Mouse (Mus musculus): Measurements from ENCODE around the gene Aknad1. TPM values are rescaled to one million over a fixed set of nuclear protein-coding genes. Genes with fewer than 3 reads are reported as not detected.
A peak's percentile ranks its signal among the peaks of the same experiment; 100 is the strongest.

The Aknad1 gene
- polyA plus RNA-seq, 1 experiment, result not detected

DNA sequence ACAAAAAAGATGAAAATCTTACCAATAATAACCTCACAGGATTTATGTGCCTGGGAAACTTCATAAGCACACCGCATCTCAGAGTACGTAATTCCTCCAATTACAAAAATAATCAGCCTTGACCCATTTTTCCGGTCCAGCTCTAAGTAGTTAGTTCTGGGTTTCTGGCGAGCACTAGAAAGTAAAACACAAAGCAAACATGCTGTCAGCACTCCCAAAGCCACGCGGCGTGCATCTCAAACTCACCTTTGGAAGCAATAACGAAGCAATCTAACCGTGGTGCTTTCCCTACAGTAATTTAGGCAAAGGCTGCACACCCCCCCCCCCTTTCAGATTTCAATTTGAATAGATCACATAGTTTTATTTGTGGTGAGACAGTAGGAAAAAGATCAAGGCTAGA, 55.3 kb downstream of the Aknad1 start:
- no peak overlapping the region for H3K4me3 ChIP-seq (ENCODE audit: insufficient read depth, low read length)
- no peak for TF ChIP-seq POLR2A (IDR thresholded peaks at IDR 0.05; ENCODE audit: borderline replicate concordance, low read depth, low read length)
- no peak for TF ChIP-seq CTCF (IDR thresholded peaks at IDR 0.05; ENCODE audit: low read depth, low read length)
- no peak overlapping the region for H3K27ac ChIP-seq (ENCODE audit: insufficient read depth, low read depth, low read length)
- H3K4me1 ChIP-seq (ENCODE audit: control insufficient read depth, insufficient read depth, low read length), result peaks cover 23% of the 10 kb centered on the region

DNA sequence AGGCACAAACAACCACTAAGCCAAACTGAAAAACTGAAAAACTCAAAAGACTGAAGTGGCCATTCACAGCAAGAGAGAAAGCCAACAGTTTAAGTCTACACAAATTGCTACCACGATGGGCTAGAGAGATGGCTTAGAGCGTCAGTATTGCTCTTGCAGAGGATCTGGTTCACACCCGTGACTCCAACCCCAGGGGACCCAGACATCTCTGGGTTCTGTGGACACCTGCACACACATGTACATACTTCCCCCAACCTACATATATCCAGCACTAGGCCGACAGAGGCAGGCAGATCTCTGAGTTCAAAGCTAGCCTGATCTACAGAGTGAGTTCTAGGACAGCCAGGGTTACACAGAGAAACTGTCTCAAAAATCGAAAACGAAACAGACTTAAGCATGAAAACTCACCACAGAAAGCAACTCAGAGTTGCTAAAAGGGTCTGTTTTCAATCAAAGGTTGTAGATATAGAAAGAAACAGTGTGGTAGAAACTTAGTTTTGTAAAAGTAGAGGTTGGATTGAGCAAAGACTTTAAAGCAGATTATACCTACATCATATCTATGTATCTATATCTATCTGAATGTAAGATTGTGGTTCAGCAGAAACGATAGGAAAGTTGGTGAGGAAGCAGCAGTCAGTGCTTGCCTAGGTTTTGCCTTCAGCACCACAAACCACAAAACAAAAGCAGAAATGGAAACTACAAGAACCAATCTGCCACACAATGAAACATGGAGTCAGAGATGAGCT, 56.3 kb downstream of the Aknad1 start:
- H3K4me1 ChIP-seq (ENCODE audit: control insufficient read depth, insufficient read depth, low read length), result peaks cover 23% of the 10 kb centered on the region
- H3K4me3 ChIP-seq (ENCODE audit: insufficient read depth, low read length), result no peak overlapping the region
- TF ChIP-seq POLR2A (IDR thresholded peaks at IDR 0.05; ENCODE audit: borderline replicate concordance, low read depth, low read length) (no peak), CTCF (IDR thresholded peaks at IDR 0.05; ENCODE audit: low read depth, low read length) (no peak)
- 0 out of 2 replicates have a peak overlapping the region, but pooled peaks have one; percentile 1 for H3K27ac ChIP-seq (ENCODE audit: insufficient read depth, low read depth, low read length)

DNA sequence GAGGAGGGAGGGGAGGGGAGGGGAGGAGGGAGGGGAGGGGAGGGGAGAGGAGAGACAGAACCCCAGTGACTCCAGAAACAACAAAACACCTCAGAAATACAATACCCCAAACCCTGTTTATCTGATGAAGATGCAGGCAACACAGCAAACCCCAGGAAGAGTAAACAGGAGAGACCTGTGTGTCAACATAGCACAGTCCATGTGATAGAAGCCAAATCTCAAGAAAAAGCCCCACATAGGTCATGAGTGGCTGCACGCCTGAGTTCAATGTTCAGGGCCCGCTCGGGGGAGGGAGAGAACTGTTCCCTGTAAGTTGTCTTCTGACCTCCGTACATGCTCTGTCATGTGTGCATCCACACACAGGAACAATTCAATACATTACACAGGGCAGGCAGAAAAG, 56.9 kb downstream of the Aknad1 start:
- H3K27ac ChIP-seq (ENCODE audit: insufficient read depth, low read depth, low read length), result 0 out of 2 replicates have a peak overlapping the region, but pooled peaks have one; percentile 30

DNA sequence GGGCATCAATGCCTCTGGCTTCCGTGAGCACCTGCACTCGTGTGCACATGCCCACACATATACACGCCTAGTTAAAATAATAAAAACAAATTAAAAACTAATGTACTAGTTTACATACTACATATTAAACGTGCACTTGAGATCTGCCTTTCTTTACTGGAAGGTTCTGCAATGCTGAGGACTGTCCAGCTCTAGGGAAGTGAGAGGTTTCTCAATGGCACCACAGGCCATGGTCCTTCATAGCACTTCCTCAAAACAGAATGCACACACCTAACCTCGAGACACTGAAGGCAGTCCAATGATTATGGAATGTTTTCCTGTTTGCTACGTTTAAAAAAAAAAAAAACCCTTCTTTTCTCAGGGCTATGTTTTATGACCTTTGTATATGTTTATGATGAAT, 58.3 kb downstream of the Aknad1 start:
- H3K4me3 ChIP-seq (ENCODE audit: insufficient read depth, low read length), result no peak overlapping the region
- TF ChIP-seq CTCF (IDR thresholded peaks at IDR 0.05; ENCODE audit: low read depth, low read length) (no peak), POLR2A (IDR thresholded peaks at IDR 0.05; ENCODE audit: borderline replicate concordance, low read depth, low read length) (no peak)
- peaks cover 23% of the 10 kb centered on the region for H3K4me1 ChIP-seq (ENCODE audit: control insufficient read depth, insufficient read depth, low read length)
- H3K27ac ChIP-seq (ENCODE audit: insufficient read depth, low read depth, low read length), result peak overlapping the region; percentile 67

More for the DNA sequence above, 56.9 kb downstream of the Aknad1 start:
- no peak for TF ChIP-seq POLR2A (IDR thresholded peaks at IDR 0.05; ENCODE audit: borderline replicate concordance, low read depth, low read length)
- TF ChIP-seq CTCF (IDR thresholded peaks at IDR 0.05; ENCODE audit: low read depth, low read length), result no peak
- Histone ChIP-seq H3K4me3 (ENCODE audit: insufficient read depth, low read length) (no peak overlapping the region), H3K4me1 (ENCODE audit: control insufficient read depth, insufficient read depth, low read length) (peaks cover 23% of the 10 kb centered on the region)

DNA sequence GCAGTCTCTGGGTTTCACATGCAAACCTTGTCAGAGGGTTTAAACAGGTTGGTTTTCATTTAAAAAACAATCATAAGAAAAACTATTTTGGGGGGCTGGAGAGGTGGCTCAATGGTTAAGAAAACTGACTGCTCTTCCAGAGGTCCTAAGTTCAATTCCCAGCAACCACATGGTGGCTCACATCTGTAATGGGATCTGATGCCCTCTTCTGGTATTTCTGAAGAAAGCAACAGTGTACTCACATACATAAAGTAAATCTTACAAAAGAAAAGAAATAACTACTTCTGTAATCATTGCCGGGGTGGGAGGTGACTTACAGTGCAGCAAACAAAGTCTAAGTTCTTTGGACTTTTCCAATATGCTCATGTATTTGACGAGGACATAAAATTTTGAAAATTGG, 58.9 kb downstream of the Aknad1 start:
- peaks cover 23% of the 10 kb centered on the region for H3K4me1 ChIP-seq (ENCODE audit: control insufficient read depth, insufficient read depth, low read length)
- no peak for TF ChIP-seq POLR2A (IDR thresholded peaks at IDR 0.05; ENCODE audit: borderline replicate concordance, low read depth, low read length)
- no peak overlapping the region for H3K4me3 ChIP-seq (ENCODE audit: insufficient read depth, low read length)
- peak overlapping the region; percentile 52 for H3K27ac ChIP-seq (ENCODE audit: insufficient read depth, low read depth, low read length)

DNA sequence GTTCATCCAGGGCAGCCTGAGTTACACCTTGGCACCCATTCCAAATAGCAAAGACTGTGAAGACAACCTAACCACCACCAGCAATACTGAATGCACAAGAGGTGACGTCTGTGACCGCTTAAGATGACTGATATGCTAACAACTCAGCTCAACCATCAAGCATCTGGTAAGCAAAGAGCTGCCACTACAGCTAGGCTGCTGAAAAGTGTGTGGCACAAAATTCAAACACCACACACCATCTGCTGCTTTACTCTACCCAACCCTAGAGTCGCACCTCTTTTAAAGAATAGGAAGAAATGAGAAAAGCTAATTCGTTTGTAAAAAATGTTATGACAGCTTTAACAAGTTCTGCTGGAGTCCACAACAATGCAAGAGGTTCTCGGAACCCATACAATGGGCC, 66.2 kb downstream of the Aknad1 start:
- Histone ChIP-seq H3K27ac (ENCODE audit: insufficient read depth, low read depth, low read length) (no peak overlapping the region), H3K4me3 (ENCODE audit: insufficient read depth, low read length) (no peak overlapping the region), H3K4me1 (ENCODE audit: control insufficient read depth, insufficient read depth, low read length) (no peaks in the 10 kb centered on the region)
- TF ChIP-seq POLR2A (IDR thresholded peaks at IDR 0.05; ENCODE audit: borderline replicate concordance, low read depth, low read length), result no peak
- TF ChIP-seq CTCF (IDR thresholded peaks at IDR 0.05; ENCODE audit: low read depth, low read length), result no peak

DNA sequence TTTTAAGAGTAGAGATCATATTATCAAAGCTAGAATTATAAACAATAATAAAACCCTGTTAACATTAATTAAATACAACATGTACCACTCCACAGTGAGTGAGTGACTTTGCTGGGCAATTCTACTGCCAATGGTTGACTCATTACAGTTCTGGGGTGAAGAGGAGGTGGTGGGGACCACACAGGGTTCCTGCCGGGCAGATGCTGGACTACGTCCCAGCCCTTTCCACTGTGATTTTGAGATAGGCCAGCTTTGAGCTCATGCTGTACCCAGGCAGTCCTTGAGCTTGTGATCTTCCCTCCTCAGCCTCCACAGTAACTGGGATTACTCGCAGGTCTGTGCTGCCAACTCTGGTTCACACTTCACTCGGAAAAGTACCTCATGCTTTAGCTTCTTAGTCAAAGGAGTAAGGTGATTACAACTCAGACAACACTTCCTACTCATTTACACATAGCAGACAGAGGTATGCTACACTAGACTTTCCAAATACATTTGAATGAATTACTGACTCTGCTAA, 71.3 kb downstream of the Aknad1 start:
- Histone ChIP-seq H3K4me3 (ENCODE audit: insufficient read depth, low read length) (no peak overlapping the region), H3K27ac (ENCODE audit: insufficient read depth, low read depth, low read length) (no peak overlapping the region), H3K4me1 (ENCODE audit: control insufficient read depth, insufficient read depth, low read length) (no peaks in the 10 kb centered on the region)
- no peak for TF ChIP-seq POLR2A (IDR thresholded peaks at IDR 0.05; ENCODE audit: borderline replicate concordance, low read depth, low read length)
- TF ChIP-seq CTCF (IDR thresholded peaks at IDR 0.05; ENCODE audit: low read depth, low read length), result no peak

DNA sequence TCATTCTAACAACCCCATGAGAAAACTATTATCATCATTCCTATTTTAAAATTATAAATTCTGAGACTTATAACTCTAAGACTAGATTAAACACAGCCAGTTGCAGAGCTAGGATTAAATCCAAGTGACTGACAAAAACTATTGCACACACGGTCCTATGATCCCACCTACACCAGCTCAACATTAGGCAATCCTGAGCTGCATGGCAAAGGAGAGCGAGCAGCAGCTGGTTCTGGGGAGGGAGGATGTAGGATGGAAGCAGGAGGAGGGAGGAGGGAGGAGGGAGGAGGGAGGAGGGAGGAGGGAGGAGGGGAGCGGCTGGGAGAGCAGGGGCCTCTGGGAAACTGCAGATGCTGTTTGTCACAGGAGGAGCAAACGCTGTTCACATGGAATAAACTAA, 76.2 kb downstream of the Aknad1 start:
- Histone ChIP-seq H3K27ac (ENCODE audit: insufficient read depth, low read depth, low read length) (no peak overlapping the region), H3K4me1 (ENCODE audit: control insufficient read depth, insufficient read depth, low read length) (no peaks in the 10 kb centered on the region), H3K4me3 (ENCODE audit: insufficient read depth, low read length) (no peak overlapping the region)
- no peak for TF ChIP-seq CTCF (IDR thresholded peaks at IDR 0.05; ENCODE audit: low read depth, low read length)
- TF ChIP-seq POLR2A (IDR thresholded peaks at IDR 0.05; ENCODE audit: borderline replicate concordance, low read depth, low read length), result no peak

DNA sequence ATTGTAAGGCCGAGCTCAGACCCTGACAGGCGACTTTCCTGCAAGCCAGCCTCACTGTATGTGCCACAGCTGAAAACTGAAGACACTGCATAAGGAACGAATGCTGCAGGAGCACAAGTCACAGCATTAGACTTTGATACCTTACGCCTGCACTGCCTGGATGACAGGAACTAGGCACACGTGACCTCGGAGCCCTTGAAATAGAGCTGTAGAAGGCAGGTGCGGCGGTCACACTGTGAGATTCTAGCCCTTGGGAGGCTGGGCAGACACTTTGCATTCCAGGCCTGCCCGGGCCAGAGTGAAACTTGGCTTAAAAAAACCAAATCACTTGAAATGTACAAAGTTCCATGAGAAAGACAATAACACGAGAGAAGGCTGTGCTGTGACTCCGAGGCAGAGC, 91.0 kb downstream of the Aknad1 start:
- H3K4me1 ChIP-seq (ENCODE audit: control insufficient read depth, insufficient read depth, low read length), result peaks cover 2% of the 10 kb centered on the region; the same call in 1 of the 2 replicates
- no peak for TF ChIP-seq POLR2A (IDR thresholded peaks at IDR 0.05; ENCODE audit: borderline replicate concordance, low read depth, low read length)
- H3K4me3 ChIP-seq (ENCODE audit: insufficient read depth, low read length), result no peak overlapping the region
- no peak overlapping the region for H3K27ac ChIP-seq (ENCODE audit: insufficient read depth, low read depth, low read length)

DNA sequence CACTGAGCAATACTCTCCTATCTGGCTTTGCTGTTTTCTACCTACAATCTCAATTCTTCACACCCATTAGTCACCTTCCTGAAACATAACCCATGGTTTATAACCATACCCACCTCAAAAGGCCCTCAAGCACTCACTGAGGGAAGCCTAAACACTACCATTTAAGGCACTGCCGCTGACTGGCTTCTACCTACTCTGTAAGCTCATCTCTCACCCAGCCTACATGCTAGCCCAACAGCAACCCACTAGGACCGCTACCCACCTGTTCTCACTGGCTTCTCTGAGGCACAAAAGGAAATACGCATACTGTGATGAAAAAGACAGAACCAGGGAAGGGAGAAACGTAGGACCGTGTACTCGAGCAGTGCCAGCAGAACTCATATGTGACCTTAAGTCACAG, 92.3 kb downstream of the Aknad1 start:
- Histone ChIP-seq H3K27ac (ENCODE audit: insufficient read depth, low read depth, low read length) (no peak overlapping the region), H3K4me1 (ENCODE audit: control insufficient read depth, insufficient read depth, low read length) (peaks cover 5% of the 10 kb centered on the region; the same call in 1 of the 2 replicates), H3K4me3 (ENCODE audit: insufficient read depth, low read length) (no peak overlapping the region)
- TF ChIP-seq POLR2A (IDR thresholded peaks at IDR 0.05; ENCODE audit: borderline replicate concordance, low read depth, low read length) (no peak), CTCF (IDR thresholded peaks at IDR 0.05; ENCODE audit: low read depth, low read length) (no peak)

Other genes starting within 250 kb of the Aknad1 start
- not detected in 2 replicates for gene 1700013F07Rik, start 205.5 kb upstream of the Aknad1 start, polyA plus RNA-seq (2012; ENCODE audit: insufficient read depth, insufficient read length, missing spikeins)
- gene 5330417C22Rik, start 203.1 kb upstream of the Aknad1 start, polyA plus RNA-seq (2012; ENCODE audit: insufficient read depth, insufficient read length, missing spikeins), result not detected in 2 replicates
- gene Tmem167b, start 177.2 kb upstream of the Aknad1 start, polyA plus RNA-seq (2012; ENCODE audit: insufficient read depth, insufficient read length, missing spikeins), result 31.7 and 36.5 TPM in 2 replicates
- 25.4 and 27.4 TPM in 2 replicates for gene Taf13, start 168.0 kb upstream of the Aknad1 start, polyA plus RNA-seq (2012; ENCODE audit: insufficient read depth, insufficient read length, missing spikeins)
- gene Wdr47, start 148.4 kb upstream of the Aknad1 start, polyA plus RNA-seq (2012; ENCODE audit: insufficient read depth, insufficient read length, missing spikeins), result 7.2 and 10.1 TPM in 2 replicates
- gene Clcc1, start 85.7 kb upstream of the Aknad1 start, polyA plus RNA-seq (2012; ENCODE audit: insufficient read depth, insufficient read length, missing spikeins), result 43.2 and 45.7 TPM in 2 replicates
- gene Gpsm2, start 17.3 kb upstream of the Aknad1 start, polyA plus RNA-seq (2012; ENCODE audit: insufficient read depth, insufficient read length, missing spikeins), result 12.8 and 14.4 TPM in 2 replicates
- gene Stxbp3, start 100.9 kb downstream of the Aknad1 start, polyA plus RNA-seq (2012; ENCODE audit: insufficient read depth, insufficient read length, missing spikeins), result 128 and 141 TPM in 2 replicates
- 0.51 and 1.0 TPM in 2 replicates for gene Fndc7, start 150.3 kb downstream of the Aknad1 start, polyA plus RNA-seq (2012; ENCODE audit: insufficient read depth, insufficient read length, missing spikeins)
- gene Prpf38b, start 172.1 kb downstream of the Aknad1 start, polyA plus RNA-seq (2012; ENCODE audit: insufficient read depth, insufficient read length, missing spikeins), result 198 and 227 TPM in 2 replicates
- gene Henmt1, start 200.2 kb downstream of the Aknad1 start, polyA plus RNA-seq (2012; ENCODE audit: insufficient read depth, insufficient read length, missing spikeins), result not detected in 2 replicates
- not detected in 2 replicates for gene Gm9857, start 200.8 kb downstream of the Aknad1 start, polyA plus RNA-seq (2012; ENCODE audit: insufficient read depth, insufficient read length, missing spikeins)

All from bone marrow macrophage, adult 2 months (primary cell).